Mouse (Mus musculus): ENCODE measurements around the gene Rara.

GRCm38 (mm10) chr11:99023500-99024467 is 96.2 kb downstream of the Rara start, which contains the start of gene Top2a:
- no peak for TF ChIP-seq CTCF (IDR thresholded peaks at IDR 0.05; ENCODE audit: borderline replicate concordance, insufficient read depth, low read length)
- peak; percentile 87 for TF ChIP-seq POLR2A (IDR thresholded peaks at IDR 0.05; ENCODE audit: low read depth, low read length)
